Mouse (Mus musculus): ENCODE measurements around the gene Ctnnd2. TPM values are rescaled to one million over a fixed set of nuclear protein-coding genes. Genes with fewer than 3 reads are reported as not detected.
"Not testable (repeated sequence)": the region's sequence is repeated elsewhere in the genome, so short reads cannot be mapped to it uniquely, and the experiment has no call there.

Gene Ctnnd2
- 1.4 and 1.6 TPM in 2 replicates for polyA plus RNA-seq (2016; fragmentation: Nextera tagmentation; extraction: Ambion mirVana)

GRCm38 (mm10) chr15:30172391-30173281 lies at the start of gene Ctnnd2:
Gene Ctnnd2, plus strand, starts transcription at chr15:30172593.
- H3K9me3 ChIP-seq (replicated peaks): no peaks in the 10 kb centered on the region
- H3K4me2 ChIP-seq: peak within 1 kb of the TSS; percentile 99
- no peaks in the 10 kb centered on the region for H3K36me3 ChIP-seq
- 11% methylated on average over 132 of the region's 136 CpGs for WGBS
- H3K9ac ChIP-seq: peak within 1 kb of the TSS; percentile 43
- H3K27me3 ChIP-seq (replicated peaks): peaks cover 34% of the 10 kb centered on the region
- peak; percentile 79 for ATAC-seq (ENCODE audit: insufficient number of reproducible peaks, low FRiP score)
- H3K4me1 ChIP-seq (replicated peaks): peaks cover 8% of the 10 kb centered on the region
- no peak within 1 kb of the TSS for H3K27ac ChIP-seq (ENCODE audit: poor library complexity, severe bottlenecking)
- H3K4me3 ChIP-seq: peak within 1 kb of the TSS; percentile 59

- Histone ChIP-seq H3K27ac (ENCODE audit: poor library complexity, severe bottlenecking) (no peak overlapping the region), H3K36me3 (no peaks in the 10 kb centered on the region), H3K27me3 (replicated peaks) (no peaks in the 10 kb centered on the region), H3K4me1 (replicated peaks) (no peaks in the 10 kb centered on the region), H3K4me3 (no peak overlapping the region), H3K4me2 (no peak overlapping the region), H3K9me3 (replicated peaks) (no peaks in the 10 kb centered on the region), H3K9ac (no peak overlapping the region)
- WGBS: 69% methylated on average over 6 of the region's 6 CpGs
- no peak for ATAC-seq (ENCODE audit: insufficient number of reproducible peaks, low FRiP score)
Observed at GRCm38 (mm10) chr15:30130705-30131104, 41.7 kb upstream of the Ctnnd2 start.

- not testable (repeated sequence) for H3K27ac ChIP-seq (ENCODE audit: poor library complexity, severe bottlenecking); H3K4me2 ChIP-seq; ATAC-seq (ENCODE audit: insufficient number of reproducible peaks, low FRiP score); H3K27me3 ChIP-seq (replicated peaks); H3K4me1 ChIP-seq (replicated peaks); H3K9ac ChIP-seq; H3K4me3 ChIP-seq; H3K9me3 ChIP-seq (replicated peaks); H3K36me3 ChIP-seq
- 49% methylated on average over 1 of the region's 1 CpGs for WGBS
Observed at GRCm38 (mm10) chr15:30139626-30140025, 32.8 kb upstream of the Ctnnd2 start.

- Histone ChIP-seq H3K36me3 (no peaks in the 10 kb centered on the region), H3K4me1 (replicated peaks) (no peaks in the 10 kb centered on the region), H3K27me3 (replicated peaks) (no peaks in the 10 kb centered on the region), H3K9me3 (replicated peaks) (no peaks in the 10 kb centered on the region), H3K27ac (ENCODE audit: poor library complexity, severe bottlenecking) (no peak overlapping the region), H3K9ac (no peak overlapping the region), H3K4me3 (no peak overlapping the region), H3K4me2 (no peak overlapping the region)
- 67% methylated on average over 2 of the region's 2 CpGs for WGBS
- ATAC-seq (ENCODE audit: insufficient number of reproducible peaks, low FRiP score): no peak
Observed at GRCm38 (mm10) chr15:30145413-30145812, 27.0 kb upstream of the Ctnnd2 start.

- Histone ChIP-seq H3K27me3 (replicated peaks) (no peaks in the 10 kb centered on the region), H3K4me2 (no peak overlapping the region), H3K9me3 (replicated peaks) (no peaks in the 10 kb centered on the region), H3K36me3 (no peaks in the 10 kb centered on the region), H3K4me1 (replicated peaks) (no peaks in the 10 kb centered on the region), H3K9ac (no peak overlapping the region), H3K4me3 (no peak overlapping the region), H3K27ac (ENCODE audit: poor library complexity, severe bottlenecking) (no peak overlapping the region)
- WGBS: 39% methylated on average over 2 of the region's 2 CpGs
- no peak for ATAC-seq (ENCODE audit: insufficient number of reproducible peaks, low FRiP score)
Observed at GRCm38 (mm10) chr15:30152176-30152575, 20.2 kb upstream of the Ctnnd2 start.

DNA sequence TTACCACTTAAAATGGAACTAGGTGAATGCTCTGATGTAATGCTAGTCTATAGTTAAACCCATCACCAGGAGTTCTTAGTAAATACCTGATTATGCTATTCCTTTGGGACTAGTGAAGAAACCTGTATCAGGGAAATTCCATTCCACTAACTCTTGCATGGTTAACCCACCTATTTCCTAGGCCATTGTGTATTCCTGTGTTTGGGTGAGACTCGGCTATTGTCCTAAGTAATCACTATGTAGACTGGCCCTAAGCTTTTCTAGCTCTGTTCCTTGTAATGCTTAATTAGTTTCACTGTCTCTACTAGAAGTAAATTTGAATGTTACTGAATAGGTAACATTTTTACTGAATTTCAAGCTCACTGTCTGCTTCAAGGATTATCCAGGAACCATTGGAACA lies 14.4 kb upstream of the Ctnnd2 start:
- 78% methylated on average over 1 of the region's 1 CpGs for WGBS
- H3K9ac ChIP-seq: no peak overlapping the region
- H3K36me3 ChIP-seq: no peaks in the 10 kb centered on the region
- H3K4me1 ChIP-seq (replicated peaks): no peaks in the 10 kb centered on the region
- H3K27ac ChIP-seq (ENCODE audit: poor library complexity, severe bottlenecking): no peak overlapping the region
- no peak for ATAC-seq (ENCODE audit: insufficient number of reproducible peaks, low FRiP score)
- no peak overlapping the region for H3K4me2 ChIP-seq
- H3K9me3 ChIP-seq (replicated peaks): no peaks in the 10 kb centered on the region
- H3K4me3 ChIP-seq: no peak overlapping the region
- no peaks in the 10 kb centered on the region for H3K27me3 ChIP-seq (replicated peaks)

GRCm38 (mm10) chr15:30170031-30170430 lies 2.4 kb upstream of the Ctnnd2 start:
- WGBS: 67% methylated on average over 8 of the region's 8 CpGs
- Histone ChIP-seq H3K27ac (ENCODE audit: poor library complexity, severe bottlenecking) (no peak overlapping the region), H3K36me3 (no peaks in the 10 kb centered on the region), H3K27me3 (replicated peaks) (peaks cover 32% of the 10 kb centered on the region), H3K4me1 (replicated peaks) (peaks cover 8% of the 10 kb centered on the region), H3K4me3 (no peak overlapping the region), H3K9me3 (replicated peaks) (no peaks in the 10 kb centered on the region), H3K9ac (no peak overlapping the region), H3K4me2 (no peak overlapping the region)
- no peak for ATAC-seq (ENCODE audit: insufficient number of reproducible peaks, low FRiP score)

DNA sequence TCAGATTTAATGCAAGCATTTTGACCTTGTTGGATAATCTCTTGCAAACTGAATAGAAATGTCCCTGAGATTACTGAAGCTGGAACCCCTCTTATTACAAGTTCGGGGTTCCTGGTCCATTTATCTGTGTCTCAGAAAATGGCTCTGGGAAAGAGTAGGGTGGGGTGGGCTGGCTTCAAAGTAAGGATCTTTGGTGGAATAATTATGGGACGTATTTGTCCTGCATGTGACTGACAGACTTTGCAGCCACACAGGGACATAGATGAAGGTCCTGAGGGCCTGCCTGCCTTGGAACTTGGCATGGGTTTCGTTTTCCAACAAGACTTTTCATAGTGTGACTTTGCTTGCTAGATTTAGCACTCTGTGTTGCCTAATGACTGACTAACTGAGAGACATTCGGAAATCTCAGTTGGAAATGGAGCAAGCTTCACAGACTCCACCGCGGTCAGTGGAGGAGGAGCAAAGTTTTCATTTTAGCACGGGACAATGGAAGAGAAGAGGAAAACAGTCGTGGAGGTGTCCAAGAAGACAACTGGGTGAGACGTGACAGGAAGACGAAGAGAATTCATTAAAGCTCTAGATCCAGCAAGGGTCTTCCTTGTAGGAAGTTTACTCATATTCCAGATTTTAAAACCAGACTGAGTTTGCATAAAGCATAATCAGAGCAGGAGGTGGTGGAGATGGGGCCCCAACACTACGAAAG lies 749 bp upstream of the Ctnnd2 start:
- no peaks in the 10 kb centered on the region for H3K36me3 ChIP-seq
- ATAC-seq (ENCODE audit: insufficient number of reproducible peaks, low FRiP score): no peak
- peaks cover 8% of the 10 kb centered on the region for H3K4me1 ChIP-seq (replicated peaks)
- peak overlapping the region; percentile 43; the same call in 1 of the 2 replicates for H3K9ac ChIP-seq
- H3K4me2 ChIP-seq: peak overlapping the region; percentile 99
- peaks cover 34% of the 10 kb centered on the region for H3K27me3 ChIP-seq (replicated peaks)
- H3K9me3 ChIP-seq (replicated peaks): no peaks in the 10 kb centered on the region
- whole genome bisulfite sequencing: 20% methylated on average over 11 of the region's 11 CpGs
- no peak overlapping the region for H3K27ac ChIP-seq (ENCODE audit: poor library complexity, severe bottlenecking)
- peak overlapping the region; percentile 59 for H3K4me3 ChIP-seq

GRCm38 (mm10) chr15:30173370-30173941 lies 1.1 kb downstream of the Ctnnd2 start:
- H3K27ac ChIP-seq (ENCODE audit: poor library complexity, severe bottlenecking): no peak overlapping the region
- H3K9me3 ChIP-seq (replicated peaks): no peaks in the 10 kb centered on the region
- no peaks in the 10 kb centered on the region for H3K36me3 ChIP-seq
- peak; percentile 53 for ATAC-seq (ENCODE audit: insufficient number of reproducible peaks, low FRiP score)
- peak overlapping the region; percentile 99 for H3K4me2 ChIP-seq
- peaks cover 34% of the 10 kb centered on the region for H3K27me3 ChIP-seq (replicated peaks)
- H3K4me1 ChIP-seq (replicated peaks): peaks cover 8% of the 10 kb centered on the region
- H3K4me3 ChIP-seq: peak overlapping the region; percentile 59
- under 1% methylated on average over 29 of the region's 29 CpGs for WGBS
- H3K9ac ChIP-seq: peak overlapping the region; percentile 43

- WGBS: 46% methylated on average over 7 of the region's 7 CpGs
- Histone ChIP-seq H3K9me3 (replicated peaks) (no peaks in the 10 kb centered on the region), H3K36me3 (no peaks in the 10 kb centered on the region), H3K4me2 (peak overlapping the region; percentile 99), H3K9ac (no peak overlapping the region), H3K4me3 (peak overlapping the region; percentile 59; the same call in 1 of the 2 replicates), H3K27ac (ENCODE audit: poor library complexity, severe bottlenecking) (no peak overlapping the region), H3K4me1 (replicated peaks) (peaks cover 8% of the 10 kb centered on the region), H3K27me3 (replicated peaks) (peaks cover 34% of the 10 kb centered on the region)
- no peak for ATAC-seq (ENCODE audit: insufficient number of reproducible peaks, low FRiP score)
Observed at GRCm38 (mm10) chr15:30174321-30174720, 1.9 kb downstream of the Ctnnd2 start.

- Histone ChIP-seq H3K27me3 (replicated peaks) (no peaks in the 10 kb centered on the region), H3K4me1 (replicated peaks) (no peaks in the 10 kb centered on the region), H3K27ac (ENCODE audit: poor library complexity, severe bottlenecking) (no peak overlapping the region), H3K4me2 (no peak overlapping the region), H3K4me3 (no peak overlapping the region), H3K36me3 (no peaks in the 10 kb centered on the region), H3K9ac (no peak overlapping the region), H3K9me3 (replicated peaks) (0 out of 2 replicates have a peak, but pooled peaks cover 2% of the 10 kb centered on the region)
- 84% methylated on average over 7 of the region's 7 CpGs for WGBS
- ATAC-seq (ENCODE audit: insufficient number of reproducible peaks, low FRiP score): no peak
Observed at GRCm38 (mm10) chr15:30184020-30184419, 11.6 kb downstream of the Ctnnd2 start.
